Comparison of ENCODE assay signal across 8 mouse cellular contexts in the genomic region with DNA sequence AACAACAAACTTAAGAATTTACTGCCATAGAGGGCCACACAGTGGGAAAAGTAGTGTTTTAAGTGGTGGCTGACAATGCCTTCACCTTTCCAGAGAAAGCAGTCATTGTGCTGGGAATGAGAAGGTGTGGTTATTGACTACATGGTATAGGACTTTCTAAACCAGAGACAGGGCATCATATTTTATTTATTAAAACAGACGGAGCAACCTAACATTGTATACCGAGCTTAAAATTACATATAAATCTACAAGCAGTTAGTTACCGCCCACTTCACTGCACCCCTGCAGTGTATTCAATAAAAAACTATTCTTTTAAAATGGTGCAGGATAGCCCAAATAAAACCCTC. TPM values are rescaled to one million over a fixed set of nuclear protein-coding genes. Genes with fewer than 3 reads are reported as not detected.
DNase-seq lines count a peak whose midpoint lies in the region; ATAC-seq and TF ChIP-seq lines count a peak whose summit lies in the region.

No protein-coding gene starts in this region.

- no peak for TF ChIP-seq RAD21 in MEL (IDR thresholded peaks at IDR 0.05; ENCODE audit: low read depth, low read length)

- H3K79me2 ChIP-seq in MEL (ENCODE audit: control insufficient read depth, insufficient read depth, low read length, poor library complexity) = peaks cover 5% of the 10 kb centered on the region

- no peaks in the 10 kb centered on the region for H3K36me3 ChIP-seq in heart, embryonic 11.5 days (ENCODE audit: control insufficient read depth, insufficient read depth, low read length)
- H3K36me3 ChIP-seq in MEL (ENCODE audit: control insufficient read depth in 1 of 2, insufficient read depth in 2 of 2, low read length in 2 of 2) = peaks cover 0 to 9% of the 10 kb centered on the region in 2 experiments
- no peaks in the 10 kb centered on the region for H3K36me3 ChIP-seq in hindbrain, embryonic 11.5 days (ENCODE audit: control insufficient read depth, insufficient read depth, low read length)
- no peaks in the 10 kb centered on the region for H3K36me3 ChIP-seq in midbrain, embryonic 10.5 days

- no peak overlapping the region for H3K9ac ChIP-seq in heart, embryonic 11.5 days (ENCODE audit: low read depth, low read length)
- H3K9ac ChIP-seq in MEL (ENCODE audit: control insufficient read depth, low read depth, low read length, poor library complexity, severe bottlenecking) = peak overlapping the region; percentile 73
- no peak overlapping the region; the same call in 1 of the 2 replicates for H3K9ac ChIP-seq in hindbrain, embryonic 11.5 days (ENCODE audit: low read depth, low read length)

- H3K9me3 ChIP-seq in heart, embryonic 11.5 days (replicated peaks; ENCODE audit: control insufficient read depth, low read length) = no peaks in the 10 kb centered on the region
- H3K9me3 ChIP-seq in MEL (replicated peaks; ENCODE audit: insufficient read depth, low read length) = no peaks in the 10 kb centered on the region
- no peaks in the 10 kb centered on the region for H3K9me3 ChIP-seq in hindbrain, embryonic 11.5 days (ENCODE audit: control insufficient read depth, low read length)
- H3K9me3 ChIP-seq in midbrain, embryonic 10.5 days (replicated peaks) = 0 out of 2 replicates have a peak, but pooled peaks cover 2% of the 10 kb centered on the region

- no peak overlapping the region for H3K27ac ChIP-seq in heart, embryonic 11.5 days (ENCODE audit: low read depth, low read length)
- peak overlapping the region; percentile 67; the same call in 1 of the 2 replicates for H3K27ac ChIP-seq in MEL (ENCODE audit: control insufficient read depth, low read depth, low read length)
- H3K27ac ChIP-seq in hindbrain, embryonic 11.5 days (ENCODE audit: low read depth, low read length) = no peak overlapping the region
- H3K27ac ChIP-seq in midbrain, embryonic 10.5 days (replicated peaks) = peak overlapping the region; percentile 76

- 67% methylated on average over 3 of the region's 3 CpGs for WGBS in heart, embryonic 11.5 days (ENCODE audit: insufficient replicate concordance)
- WGBS in hindbrain, embryonic 11.5 days = 61% methylated on average over 3 of the region's 3 CpGs
- 80% methylated on average over 3 of the region's 3 CpGs for WGBS in midbrain, embryonic 10.5 days

- H3K27me3 ChIP-seq in heart, embryonic 11.5 days (ENCODE audit: control insufficient read depth, insufficient read depth, low read length) = no peaks in the 10 kb centered on the region
- no peaks in the 10 kb centered on the region; a peak in 1 of 4 replicates for H3K27me3 ChIP-seq in MEL (ENCODE audit: control insufficient read depth in 1 of 2, insufficient read depth in 2 of 2, low read length in 2 of 2)
- H3K27me3 ChIP-seq in hindbrain, embryonic 11.5 days (ENCODE audit: control insufficient read depth, insufficient read depth, low read length) = no peaks in the 10 kb centered on the region
- no peaks in the 10 kb centered on the region for H3K27me3 ChIP-seq in midbrain, embryonic 10.5 days (ENCODE audit: low read depth, poor library complexity, severe bottlenecking)

- H3K4me1 ChIP-seq in heart, embryonic 11.5 days (ENCODE audit: control insufficient read depth, insufficient read depth, low read length) = no peaks in the 10 kb centered on the region
- peaks cover 2 to 4% of the 10 kb centered on the region in 2 experiments; a peak in 1 of 4 replicates for H3K4me1 ChIP-seq in MEL (ENCODE audit: control insufficient read depth in 1 of 2, insufficient read depth in 2 of 2, low read length in 2 of 2)
- H3K4me1 ChIP-seq in hindbrain, embryonic 11.5 days (replicated peaks; ENCODE audit: control insufficient read depth, insufficient read depth, low read length) = no peaks in the 10 kb centered on the region
- no peaks in the 10 kb centered on the region for H3K4me1 ChIP-seq in midbrain, embryonic 10.5 days

- TF ChIP-seq EP300 in MEL (IDR thresholded peaks at IDR 0.05; ENCODE audit: low read depth in 1 of 2, low read length in 2 of 2) = no peak

- no peak for ATAC-seq in heart, embryonic 11.5 days (replicated peaks; ENCODE audit: insufficient number of reproducible peaks, low FRiP score, low TSS enrichment)
- peak; percentile 58; the same call in 1 of the 2 replicates for ATAC-seq in hindbrain, embryonic 11.5 days (ENCODE audit: low FRiP score)

- no peak for TF ChIP-seq POLR2A in MEL (IDR thresholded peaks at IDR 0.05; ENCODE audit: control insufficient read depth in 1 of 2, insufficient read depth in 1 of 2, low read depth in 1 of 2, low read length in 2 of 2, poor library complexity in 1 of 2)

- no peak for TF ChIP-seq CTCF in MEL (IDR thresholded peaks at IDR 0.05 in 2 of 3, conservative IDR thresholded peaks at IDR 0.05 in 1 of 3; ENCODE audit: control insufficient read depth in 1 of 3, insufficient read depth in 1 of 3, low read depth in 2 of 3, low read length in 3 of 3, poor library complexity in 1 of 3, severe bottlenecking in 1 of 3)

- H3K4me2 ChIP-seq in heart, embryonic 11.5 days = peak overlapping the region; percentile 54
- no peak overlapping the region for H3K4me2 ChIP-seq in hindbrain, embryonic 11.5 days (replicated peaks; ENCODE audit: low read depth, low read length)

- no peak for DNase-seq in heart, adult 11 months
- no peak for DNase-seq in MEL (ENCODE audit: low read depth, low spot score)
- DNase-seq in hindbrain, embryonic 11.5 days (ENCODE audit: low spot score) = no peak
- no peak for DNase-seq in midbrain, embryonic 10.5 days (ENCODE audit: low spot score)
- no peak for DNase-seq in MN1 (ENCODE audit: low spot score)
- no peak for DNase-seq in cerebellum, postnatal 36 days
- DNase-seq in retina, postnatal 1 day = no peak

- peak overlapping the region; percentile 46 for H3K4me3 ChIP-seq in heart, embryonic 11.5 days (ENCODE audit: low read depth, low read length)
- peak overlapping the region; percentile 95 to 97 for H3K4me3 ChIP-seq in MEL (ENCODE audit: control insufficient read depth in 1 of 2, insufficient read depth in 1 of 2, low read depth in 2 of 2, low read length in 2 of 2)
- H3K4me3 ChIP-seq in hindbrain, embryonic 11.5 days (ENCODE audit: low read depth, low read length) = peak overlapping the region; percentile 41; the same call in 1 of the 2 replicates
- peak overlapping the region; percentile 58 for H3K4me3 ChIP-seq in midbrain, embryonic 10.5 days

TF ChIP-seq in MEL, 35 proteins besides CTCF, POLR2A, EP300 and RAD21:
- TF ChIP-seq TAL1 (IDR thresholded peaks at IDR 0.05; ENCODE audit: low read length) = no peak
- TF ChIP-seq MAFK (IDR thresholded peaks at IDR 0.05; ENCODE audit: borderline replicate concordance, low read depth, low read length) = no peak
- 0 out of 2 replicates have a peak, but pooled peaks have one; percentile 3 for TF ChIP-seq MXI1 (IDR thresholded peaks at IDR 0.05; ENCODE audit: low read depth, low read length)
- no peak for TF ChIP-seq USF1 (IDR thresholded peaks at IDR 0.05; ENCODE audit: low read depth, low read length)
- TF ChIP-seq KAT2A (conservative IDR thresholded peaks at IDR 0.05; ENCODE audit: low read depth, low read length) = no peak
- TF ChIP-seq MYC (IDR thresholded peaks at IDR 0.05; ENCODE audit: low read depth, low read length) = 0 out of 2 replicates have a peak, but pooled peaks have one; percentile 6

RNA-seq across cellular contexts. Expression of gene Zfp182, which starts 0.4 kb away (rescaled TPM):
- polyA plus RNA-seq in heart, embryonic 11.5 days (2014; fragmentation: Nextera tagmentation; extraction: Ambion mirVana) = 3.9 and 4.8 TPM in 2 replicates
- total RNA-seq in MEL (2012; rRNA removed) = 5.1 and 5.7 TPM in 2 replicates
- 1 to 10 TPM in 1 of 2 experiments, not detected in 1; 4.5 TPM for polyA plus RNA-seq in MEL (2012; ENCODE audit: insufficient read depth in 1 of 2, insufficient read length in 2 of 2, low read depth in 1 of 2, low replicate concordance in 2 of 2, missing spikeins in 1 of 2)
- 7.6 and 9.7 TPM in 2 replicates for polyA plus RNA-seq in hindbrain, embryonic 11.5 days (2014; fragmentation: Nextera tagmentation; extraction: Ambion mirVana)
- 6.4 and 6.7 TPM in 2 replicates for polyA plus RNA-seq in midbrain, embryonic 10.5 days (2016; fragmentation: Nextera tagmentation; extraction: Ambion mirVana)

RNA-seq across cellular contexts. Expression of gene Spaca5, which starts 5.7 kb away (rescaled TPM):
- polyA plus RNA-seq in heart, embryonic 11.5 days (2014; fragmentation: Nextera tagmentation; extraction: Ambion mirVana) = not detected in 2 replicates
- total RNA-seq in MEL (2012; rRNA removed) = not detected in 2 replicates
- not detected for polyA plus RNA-seq in MEL (2012; ENCODE audit: insufficient read depth in 1 of 2, insufficient read length in 2 of 2, low read depth in 1 of 2, low replicate concordance in 2 of 2, missing spikeins in 1 of 2)
- not detected in 2 replicates for polyA plus RNA-seq in hindbrain, embryonic 11.5 days (2014; fragmentation: Nextera tagmentation; extraction: Ambion mirVana)
- not detected in 2 replicates for polyA plus RNA-seq in midbrain, embryonic 10.5 days (2016; fragmentation: Nextera tagmentation; extraction: Ambion mirVana)

RNA-seq across cellular contexts. Expression of gene Zfp300, which starts 26.8 kb away (rescaled TPM):
- polyA plus RNA-seq in heart, embryonic 11.5 days (2014; fragmentation: Nextera tagmentation; extraction: Ambion mirVana) = 1.1 and 1.4 TPM in 2 replicates
- total RNA-seq in MEL (2012; rRNA removed) = not detected in 2 replicates
- polyA plus RNA-seq in MEL (2012; ENCODE audit: insufficient read depth in 1 of 2, insufficient read length in 2 of 2, low read depth in 1 of 2, low replicate concordance in 2 of 2, missing spikeins in 1 of 2) = not detected
- polyA plus RNA-seq in hindbrain, embryonic 11.5 days (2014; fragmentation: Nextera tagmentation; extraction: Ambion mirVana) = 3.1 and 3.3 TPM in 2 replicates
- polyA plus RNA-seq in midbrain, embryonic 10.5 days (2016; fragmentation: Nextera tagmentation; extraction: Ambion mirVana) = 2.2 and 2.4 TPM in 2 replicates

RNA-seq across cellular contexts. Expression of gene Ssxa1, which starts 53.1 kb away (rescaled TPM):
- not detected in 2 replicates for polyA plus RNA-seq in heart, embryonic 11.5 days (2014; fragmentation: Nextera tagmentation; extraction: Ambion mirVana)
- total RNA-seq in MEL (2012; rRNA removed) = not detected in 2 replicates
- polyA plus RNA-seq in MEL (2012; ENCODE audit: insufficient read depth in 1 of 2, insufficient read length in 2 of 2, low read depth in 1 of 2, low replicate concordance in 2 of 2, missing spikeins in 1 of 2) = not detected
- polyA plus RNA-seq in hindbrain, embryonic 11.5 days (2014; fragmentation: Nextera tagmentation; extraction: Ambion mirVana) = not detected in 2 replicates
- not detected in 2 replicates for polyA plus RNA-seq in midbrain, embryonic 10.5 days (2016; fragmentation: Nextera tagmentation; extraction: Ambion mirVana)

Comparison
In these comparisons a context has a peak if more than half of its experiments do, and no peak if none do; other contexts are left out.
1. H3K27ac ChIP-seq: peak in MEL (single experiment) and midbrain, embryonic 10.5 days (single experiment); none in heart, embryonic 11.5 days (single experiment) and hindbrain, embryonic 11.5 days (single experiment).
2. H3K4me3 ChIP-seq: peak in every context shown above with its lines; median percentile 96 in MEL; 58 in midbrain, embryonic 10.5 days; 46 in heart, embryonic 11.5 days; 41 in hindbrain, embryonic 11.5 days.